Mouse (Mus musculus): ENCODE data around the gene Map7d3.

Gene Map7d3

GRCm38 (mm10) chrX:56821765-56822603 is at the start of gene Map7d3:
Gene Map7d3, minus strand, starts transcription at chrX:56822326.
- DNase-seq (ENCODE audit: low spot score in 2 of 2), result no peak

GRCm38 (mm10) chrX:56869863-56870262 is 47.7 kb upstream of the Map7d3 start, which contains the start of gene Adgrg4:
Gene Adgrg4, plus strand, starts transcription at chrX:56870163.
- DNase-seq (ENCODE audit: low spot score in 2 of 2), result no peak

GRCm38 (mm10) chrX:56841255-56841654 is 19.1 kb upstream of the Map7d3 start:
- DNase-seq (ENCODE audit: low spot score in 2 of 2), result no peak

- no peak for DNase-seq (ENCODE audit: low spot score in 2 of 2)
Observed at GRCm38 (mm10) chrX:56839369-56839768, 17.2 kb upstream of the Map7d3 start.

GRCm38 (mm10) chrX:56835842-56836241 is 13.7 kb upstream of the Map7d3 start:
- DNase-seq (ENCODE audit: low spot score in 2 of 2), result no peak

- DNase-seq (ENCODE audit: low spot score in 2 of 2), result no peak
Observed at GRCm38 (mm10) chrX:56827492-56827891, 5.4 kb upstream of the Map7d3 start.

GRCm38 (mm10) chrX:56791268-56791667 is 30.9 kb downstream of the Map7d3 start:
- DNase-seq (ENCODE audit: low spot score in 2 of 2), result peak; percentile 19 to 62

GRCm38 (mm10) chrX:56790591-56790990 is 31.5 kb downstream of the Map7d3 start:
- DNase-seq (ENCODE audit: low spot score in 2 of 2), result no peak

GRCm38 (mm10) chrX:56787486-56787885 is 34.6 kb downstream of the Map7d3 start:
- no peak for DNase-seq (ENCODE audit: low spot score in 2 of 2)

GRCm38 (mm10) chrX:56786281-56787061 is 35.7 kb downstream of the Map7d3 start:
- DNase-seq (ENCODE audit: low spot score in 2 of 2), result no peak

- no peak for DNase-seq (ENCODE audit: low spot score in 2 of 2)
Observed at GRCm38 (mm10) chrX:56773329-56773728, 48.8 kb downstream of the Map7d3 start.

- DNase-seq (ENCODE audit: low spot score in 2 of 2), result no peak
Observed at GRCm38 (mm10) chrX:56771751-56772150, 50.4 kb downstream of the Map7d3 start.

GRCm38 (mm10) chrX:56769838-56770237 is 52.3 kb downstream of the Map7d3 start:
- no peak for DNase-seq (ENCODE audit: low spot score in 2 of 2)

- no peak for DNase-seq (ENCODE audit: low spot score in 2 of 2)
Observed at GRCm38 (mm10) chrX:56760257-56760760, 61.8 kb downstream of the Map7d3 start.

GRCm38 (mm10) chrX:56756352-56756751 is 65.8 kb downstream of the Map7d3 start:
- no peak for DNase-seq (ENCODE audit: low spot score in 2 of 2)

- no peak for DNase-seq (ENCODE audit: low spot score in 2 of 2)
Observed at GRCm38 (mm10) chrX:56755646-56756045, 66.5 kb downstream of the Map7d3 start.

- DNase-seq (ENCODE audit: low spot score in 2 of 2), result no peak
Observed at GRCm38 (mm10) chrX:56753317-56754289, 68.5 kb downstream of the Map7d3 start.

GRCm38 (mm10) chrX:56752144-56752543 is 70.0 kb downstream of the Map7d3 start:
- no peak for DNase-seq (ENCODE audit: low spot score in 2 of 2)

GRCm38 (mm10) chrX:56751536-56751935 is 70.6 kb downstream of the Map7d3 start:
- DNase-seq (ENCODE audit: low spot score in 2 of 2), result no peak
